Mouse (Mus musculus): ENCODE data around the gene Gna12. TPM values are rescaled to one million over a fixed set of nuclear protein-coding genes. Genes with fewer than 3 reads are reported as not detected.

The Gna12 gene
- polyA plus RNA-seq, 1 experiment: 49.5 TPM

DNA sequence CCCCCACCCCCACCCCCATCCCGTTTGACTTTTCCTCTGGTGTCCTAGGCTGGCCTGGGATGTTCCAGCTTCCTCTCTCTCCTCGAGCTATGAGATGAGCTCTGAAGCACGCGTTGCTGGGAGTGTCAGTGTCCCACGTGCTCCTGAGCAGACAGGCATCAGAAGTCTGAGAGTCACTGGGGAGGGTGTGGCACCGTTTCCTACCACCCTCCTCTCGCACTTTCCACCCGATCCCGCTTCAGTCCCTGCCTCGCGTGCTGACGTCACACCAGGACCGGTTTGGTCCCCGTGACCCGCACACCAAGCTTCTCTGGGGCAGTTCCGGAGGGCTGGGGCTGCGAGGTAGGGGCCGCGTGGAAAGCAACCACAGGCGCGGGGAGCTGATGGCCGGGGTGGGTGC lies 94.9 kb downstream of the Gna12 start:
- Histone ChIP-seq H3K4me1 (ENCODE audit: control insufficient read depth, insufficient read depth, low read length) (no peaks in the 10 kb centered on the region), H3K27ac (ENCODE audit: insufficient read depth, low read length) (no peak overlapping the region), H3K4me3 (ENCODE audit: insufficient read depth, low read length) (peak overlapping the region; percentile 3)
- TF ChIP-seq CTCF (IDR thresholded peaks at IDR 0.05; ENCODE audit: borderline replicate concordance, insufficient read depth, low read length): no peak
- no peak for TF ChIP-seq POLR2A (IDR thresholded peaks at IDR 0.05; ENCODE audit: low read depth, low read length)

DNA sequence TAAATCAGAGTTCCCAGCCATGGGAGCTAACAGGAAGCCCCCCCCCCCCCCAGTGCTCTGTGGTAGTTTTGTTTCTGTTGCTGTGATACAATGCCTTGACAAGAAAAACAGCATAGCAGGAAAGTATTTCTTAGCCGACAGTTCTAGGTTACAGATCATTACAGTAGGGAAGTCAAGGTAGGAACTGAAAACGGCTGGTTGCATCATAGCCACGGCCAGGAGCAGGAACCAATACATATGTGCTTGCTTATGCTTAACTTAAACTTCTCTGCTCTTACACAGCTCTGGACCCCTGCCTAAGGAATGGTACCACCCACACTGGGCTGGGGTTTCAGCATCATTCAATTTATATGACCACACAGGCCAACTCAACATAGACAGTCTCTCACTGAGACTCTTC lies 96.9 kb downstream of the Gna12 start:
- TF ChIP-seq POLR2A (IDR thresholded peaks at IDR 0.05; ENCODE audit: low read depth, low read length): no peak
- no peak for TF ChIP-seq CTCF (IDR thresholded peaks at IDR 0.05; ENCODE audit: borderline replicate concordance, insufficient read depth, low read length)
- Histone ChIP-seq H3K4me1 (ENCODE audit: control insufficient read depth, insufficient read depth, low read length) (no peaks in the 10 kb centered on the region), H3K27ac (ENCODE audit: insufficient read depth, low read length) (no peak overlapping the region), H3K4me3 (ENCODE audit: insufficient read depth, low read length) (no peak overlapping the region)

DNA sequence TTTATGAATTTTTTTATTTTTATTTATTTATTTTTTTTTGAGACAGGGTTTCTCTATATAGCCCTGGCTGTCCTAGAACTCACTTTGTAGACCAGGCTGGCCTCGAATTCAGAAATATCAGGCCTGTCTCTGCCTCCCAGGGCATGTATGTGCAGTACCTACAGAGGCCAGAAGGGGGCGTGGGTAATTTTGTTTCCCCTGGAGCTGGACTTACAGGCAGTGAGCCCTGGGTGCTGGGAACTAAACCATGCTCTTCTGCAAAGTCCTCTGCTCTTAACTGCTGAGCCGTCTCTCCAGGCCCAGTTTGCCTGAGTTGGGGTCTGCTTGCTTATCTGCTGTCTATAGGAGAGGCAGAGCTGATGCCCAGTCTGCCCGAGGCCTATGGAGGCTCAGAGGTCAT lies 98.0 kb downstream of the Gna12 start:
- Histone ChIP-seq H3K4me3 (ENCODE audit: insufficient read depth, low read length) (no peak overlapping the region), H3K4me1 (ENCODE audit: control insufficient read depth, insufficient read depth, low read length) (no peaks in the 10 kb centered on the region), H3K27ac (ENCODE audit: insufficient read depth, low read length) (no peak overlapping the region)
- TF ChIP-seq POLR2A (IDR thresholded peaks at IDR 0.05; ENCODE audit: low read depth, low read length): no peak
- TF ChIP-seq CTCF (IDR thresholded peaks at IDR 0.05; ENCODE audit: borderline replicate concordance, insufficient read depth, low read length): no peak

DNA sequence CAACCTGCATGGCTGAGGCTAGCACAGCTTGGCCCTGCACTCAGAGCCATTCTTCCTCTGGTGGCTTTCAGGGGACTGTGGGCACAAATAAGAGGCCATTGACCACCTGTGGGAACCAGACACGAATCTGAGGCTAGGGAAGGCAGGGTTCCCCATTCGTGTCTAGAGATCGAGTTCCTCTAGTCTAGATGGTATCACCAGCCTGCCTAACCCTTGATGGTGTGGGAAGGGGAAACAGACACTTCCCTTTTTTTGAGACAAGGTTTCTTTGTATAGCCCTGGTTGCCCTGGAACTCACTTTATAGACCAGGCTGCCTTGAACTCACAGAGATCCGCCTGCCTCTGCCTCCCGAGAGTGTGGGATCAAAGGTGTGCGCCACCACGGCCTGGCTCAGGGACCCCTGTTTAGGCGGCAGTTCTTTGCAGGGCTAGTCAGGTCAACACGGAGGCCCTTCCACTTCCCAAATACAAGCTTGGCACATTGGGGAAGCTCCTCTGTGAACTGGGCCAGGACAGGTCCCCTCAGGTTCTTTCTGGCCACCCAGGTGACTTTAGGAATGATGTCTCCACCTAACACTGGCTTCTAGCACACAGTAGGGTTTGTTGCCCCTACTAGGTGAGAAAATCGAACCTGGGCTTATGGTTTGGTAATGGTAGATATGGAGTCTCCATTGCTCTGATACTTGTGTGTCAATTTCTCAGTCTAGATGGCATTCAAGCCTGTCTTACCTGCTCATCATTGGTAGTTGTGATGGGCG lies 99.0 kb downstream of the Gna12 start:
- no peaks in the 10 kb centered on the region for H3K4me1 ChIP-seq (ENCODE audit: control insufficient read depth, insufficient read depth, low read length)
- H3K4me3 ChIP-seq (ENCODE audit: insufficient read depth, low read length): no peak overlapping the region
- no peak for TF ChIP-seq CTCF (IDR thresholded peaks at IDR 0.05; ENCODE audit: borderline replicate concordance, insufficient read depth, low read length)
- TF ChIP-seq POLR2A (IDR thresholded peaks at IDR 0.05; ENCODE audit: low read depth, low read length): no peak

DNA sequence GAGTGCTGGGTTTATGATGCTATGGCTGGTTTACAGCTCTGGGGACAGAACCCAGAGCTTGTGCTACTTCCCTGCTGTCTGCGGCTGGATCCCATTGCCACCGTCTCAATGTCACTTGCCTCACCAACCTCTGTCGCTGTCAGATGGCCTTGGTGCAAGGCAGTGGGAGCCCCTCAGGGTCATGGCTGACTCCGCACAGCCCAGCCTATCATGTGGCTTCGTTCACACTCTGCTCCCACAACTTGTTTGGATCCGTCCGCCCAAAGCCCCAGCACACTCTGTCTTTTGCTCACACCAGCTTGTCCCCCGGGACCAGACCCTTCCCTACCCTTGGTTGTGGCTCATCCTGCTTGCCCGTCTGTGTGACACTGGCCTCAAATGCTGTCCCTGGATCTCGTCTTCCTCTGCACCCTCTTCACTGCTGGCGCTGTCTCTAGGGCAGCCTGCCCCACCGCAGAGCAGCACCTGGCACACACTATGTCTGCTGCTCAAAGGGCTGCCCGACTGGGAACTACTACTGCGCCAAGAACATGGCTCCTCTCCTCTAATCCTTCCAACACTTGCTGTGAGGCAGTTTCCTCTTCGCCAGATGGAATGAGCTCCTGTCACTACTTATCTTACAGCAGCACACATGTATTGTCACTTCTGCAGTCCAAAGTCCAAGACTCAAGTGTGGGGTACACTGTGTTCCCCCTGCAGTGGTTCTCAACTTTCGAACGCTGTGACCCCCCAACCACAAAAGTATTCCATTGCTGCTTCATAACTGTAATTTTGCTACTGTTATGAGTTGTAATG lies 103.1 kb downstream of the Gna12 start:
- TF ChIP-seq CTCF (IDR thresholded peaks at IDR 0.05; ENCODE audit: borderline replicate concordance, insufficient read depth, low read length) (no peak), POLR2A (IDR thresholded peaks at IDR 0.05; ENCODE audit: low read depth, low read length) (no peak)
- Histone ChIP-seq H3K27ac (ENCODE audit: insufficient read depth, low read length) (no peak overlapping the region), H3K4me3 (ENCODE audit: insufficient read depth, low read length) (no peak overlapping the region)

More for the DNA sequence above, 99.0 kb downstream of the Gna12 start:
- H3K27ac ChIP-seq (ENCODE audit: insufficient read depth, low read length): no peak overlapping the region

DNA sequence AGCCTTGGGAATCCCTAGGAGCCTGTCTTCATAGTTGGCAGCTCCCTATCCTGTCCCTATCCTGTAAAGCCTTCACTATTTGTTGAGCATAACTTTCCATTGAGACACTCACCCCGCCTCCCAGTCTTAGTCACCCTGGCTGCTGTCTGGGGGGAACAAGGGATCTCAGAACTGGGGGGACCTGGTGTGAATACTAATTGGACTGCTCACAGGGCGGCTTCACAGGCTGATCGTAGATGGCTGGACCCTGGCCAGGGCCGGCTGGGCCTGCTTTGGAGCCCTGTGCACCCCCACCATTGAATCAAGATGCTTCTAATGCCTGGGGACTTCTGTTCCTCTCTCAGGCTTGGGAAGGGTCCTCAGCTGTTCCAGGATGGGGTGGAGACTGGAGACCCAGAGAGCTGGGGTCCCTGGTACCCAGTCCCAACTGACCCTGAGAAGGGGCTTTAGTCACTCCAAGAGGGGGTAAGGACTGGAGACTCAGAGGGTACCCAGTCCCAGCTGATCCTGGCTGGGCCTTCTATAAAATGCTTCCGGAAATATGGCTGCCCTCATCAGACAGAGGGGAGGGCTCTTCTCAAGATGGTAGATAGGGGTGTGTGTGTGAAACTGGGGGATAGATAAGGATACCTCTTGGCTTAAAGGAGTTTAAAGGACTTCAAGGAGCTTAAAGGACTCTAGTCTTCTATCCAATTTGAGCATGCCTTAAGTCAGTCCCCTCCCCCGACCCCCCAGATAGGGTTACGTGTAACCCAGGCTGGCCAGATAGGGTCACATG lies 104.0 kb downstream of the Gna12 start:
- Histone ChIP-seq H3K27ac (ENCODE audit: insufficient read depth, low read length) (no peak overlapping the region), H3K4me1 (ENCODE audit: control insufficient read depth, insufficient read depth, low read length) (no peaks in the 10 kb centered on the region), H3K4me3 (ENCODE audit: insufficient read depth, low read length) (no peak overlapping the region)
- no peak for TF ChIP-seq POLR2A (IDR thresholded peaks at IDR 0.05; ENCODE audit: low read depth, low read length)
- TF ChIP-seq CTCF (IDR thresholded peaks at IDR 0.05; ENCODE audit: borderline replicate concordance, insufficient read depth, low read length): no peak

More for the DNA sequence above, 103.1 kb downstream of the Gna12 start:
- no peaks in the 10 kb centered on the region for H3K4me1 ChIP-seq (ENCODE audit: control insufficient read depth, insufficient read depth, low read length)

DNA sequence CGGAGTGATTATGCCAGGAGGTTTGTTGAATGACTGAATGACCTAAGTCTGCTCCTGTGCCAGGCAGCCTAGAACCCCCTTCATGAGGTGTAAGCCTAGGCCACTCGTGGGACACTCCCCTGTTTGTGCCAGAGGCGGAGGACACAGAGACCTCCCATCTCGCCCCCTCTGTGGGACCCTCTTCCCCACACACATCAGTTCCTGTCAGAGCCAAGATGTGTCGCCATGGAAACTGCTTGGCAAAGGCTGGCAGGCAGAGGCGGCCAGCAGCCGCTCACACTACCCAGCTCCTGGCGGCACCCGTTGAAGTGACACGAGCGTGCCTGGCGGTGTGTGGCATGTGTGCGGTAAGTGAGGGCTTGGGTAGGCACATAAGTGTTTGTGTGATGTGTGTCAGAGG lies 106.4 kb downstream of the Gna12 start, which contains the start of gene Amz1:
Gene Amz1, plus strand, starts transcription at position 306 of the 400 bp plus-strand sequence.
- Histone ChIP-seq H3K4me3 (ENCODE audit: insufficient read depth, low read length) (no peak within 1 kb of the TSS), H3K4me1 (ENCODE audit: control insufficient read depth, insufficient read depth, low read length) (no peaks in the 10 kb centered on the region)
- TF ChIP-seq POLR2A (IDR thresholded peaks at IDR 0.05; ENCODE audit: low read depth, low read length) (no peak), CTCF (IDR thresholded peaks at IDR 0.05; ENCODE audit: borderline replicate concordance, insufficient read depth, low read length) (no peak)

DNA sequence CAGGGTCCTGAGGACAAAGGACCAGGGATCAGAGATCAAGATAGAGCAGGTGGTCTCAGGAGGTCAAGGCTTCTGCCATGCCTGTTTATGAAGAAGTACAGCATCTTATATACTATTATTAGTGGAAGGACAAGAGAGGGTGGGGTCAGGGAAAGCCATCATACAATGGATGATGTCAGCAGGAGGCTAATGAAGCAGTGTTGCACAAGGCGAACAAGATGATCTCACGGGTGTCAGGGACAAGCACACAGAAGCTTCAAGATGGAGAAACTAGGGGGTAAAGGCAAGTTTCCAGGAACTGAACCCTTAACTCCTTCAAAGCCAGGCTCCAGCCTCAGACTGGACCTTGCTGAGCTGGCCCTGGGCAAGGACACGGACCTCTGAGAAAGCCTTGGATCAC lies 108.1 kb downstream of the Gna12 start:
- H3K27ac ChIP-seq (ENCODE audit: insufficient read depth, low read length): no peak overlapping the region
- H3K4me1 ChIP-seq (ENCODE audit: control insufficient read depth, insufficient read depth, low read length): no peaks in the 10 kb centered on the region
- no peak for TF ChIP-seq POLR2A (IDR thresholded peaks at IDR 0.05; ENCODE audit: low read depth, low read length)
- TF ChIP-seq CTCF (IDR thresholded peaks at IDR 0.05; ENCODE audit: borderline replicate concordance, insufficient read depth, low read length): no peak
- no peak overlapping the region for H3K4me3 ChIP-seq (ENCODE audit: insufficient read depth, low read length)

More for the DNA sequence above, 106.4 kb downstream of the Gna12 start, which contains the start of gene Amz1:
- H3K27ac ChIP-seq (ENCODE audit: insufficient read depth, low read length): no peak within 1 kb of the TSS

DNA sequence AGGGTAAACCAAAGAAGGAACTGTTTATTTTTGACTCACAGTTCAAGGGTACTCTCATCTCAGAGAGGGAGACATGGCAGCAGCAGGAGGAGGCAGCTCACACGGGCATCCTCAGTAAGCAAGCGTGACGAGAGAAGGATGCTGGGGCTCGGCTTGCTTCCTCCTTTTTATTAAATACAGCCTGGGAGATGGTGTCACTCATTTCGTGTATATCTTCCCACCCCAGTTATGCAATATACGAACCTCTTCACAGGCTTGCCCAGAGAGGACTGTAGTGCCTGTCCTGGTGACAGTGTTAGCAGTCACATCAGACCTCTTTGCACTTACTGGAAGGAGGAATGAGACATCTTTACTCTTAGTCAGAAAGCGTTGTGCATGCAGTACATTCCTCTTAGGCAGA lies 109.5 kb downstream of the Gna12 start:
- Histone ChIP-seq H3K4me1 (ENCODE audit: control insufficient read depth, insufficient read depth, low read length) (no peaks in the 10 kb centered on the region), H3K4me3 (ENCODE audit: insufficient read depth, low read length) (no peak overlapping the region), H3K27ac (ENCODE audit: insufficient read depth, low read length) (no peak overlapping the region)
- TF ChIP-seq POLR2A (IDR thresholded peaks at IDR 0.05; ENCODE audit: low read depth, low read length): no peak
- TF ChIP-seq CTCF (IDR thresholded peaks at IDR 0.05; ENCODE audit: borderline replicate concordance, insufficient read depth, low read length): no peak
